Mouse (Mus musculus): ENCODE data around the gene Vmn2r54. TPM values are rescaled to one million over a fixed set of nuclear protein-coding genes. Genes with fewer than 3 reads are reported as not detected.
"Not testable (repeated sequence)": the region's sequence is repeated elsewhere in the genome, so short reads cannot be mapped to it uniquely, and the experiment has no call there.

Vmn2r54 gene
- polyA plus RNA-seq (2015; fragmentation: Nextera tagmentation; extraction: Ambion mirVana): not detected in 2 replicates

GRCm38 (mm10) chr7:12640219-12640618, at the start of gene Vmn2r54:
Gene Vmn2r54 (minus strand): TSS chr7:12640319.
- H3K4me1 ChIP-seq (replicated peaks): not testable (repeated sequence)

GRCm38 (mm10) chr7:12684903-12685302, 44.8 kb upstream of the Vmn2r54 start, which contains the start of gene Vmn2r55:
Gene Vmn2r55 (minus strand): TSS chr7:12685003.
- not testable (repeated sequence) for H3K4me3 ChIP-seq (replicated peaks); H3K36me3 ChIP-seq; H3K9me3 ChIP-seq; H3K27ac ChIP-seq; H3K4me2 ChIP-seq (replicated peaks); H3K4me1 ChIP-seq (replicated peaks); H3K9ac ChIP-seq (replicated peaks); ATAC-seq; H3K27me3 ChIP-seq
- 88% methylated on average over 3 of the region's 3 CpGs for WGBS

More at GRCm38 (mm10) chr7:12640219-12640618, at the start of gene Vmn2r54:
- H3K4me3 ChIP-seq (replicated peaks); ATAC-seq; H3K9me3 ChIP-seq; H3K4me2 ChIP-seq (replicated peaks); H3K36me3 ChIP-seq; H3K27ac ChIP-seq; H3K27me3 ChIP-seq; H3K9ac ChIP-seq (replicated peaks): not testable (repeated sequence)
- WGBS: 86% methylated on average over 3 of the region's 4 CpGs

- ATAC-seq: no peak
- Histone ChIP-seq H3K4me1 (replicated peaks) (no peaks in the 10 kb centered on the region), H3K4me2 (replicated peaks) (no peak within 1 kb of the TSS), H3K27ac (no peak within 1 kb of the TSS), H3K27me3 (no peaks in the 10 kb centered on the region), H3K4me3 (replicated peaks) (no peak within 1 kb of the TSS), H3K9ac (replicated peaks) (no peak within 1 kb of the TSS), H3K9me3 (peaks cover 23% of the 10 kb centered on the region), H3K36me3 (no peaks in the 10 kb centered on the region)
Observed at GRCm38 (mm10) chr7:12608688-12609087, 31.4 kb downstream of the Vmn2r54 start, which contains the start of gene Vmn2r53. Gene Vmn2r53 (minus strand): TSS chr7:12608788.

Other genes with a start within 250 kb of the Vmn2r54 start
- 8.0 and 10.9 TPM in 2 replicates for gene Zfp551, start 217.6 kb downstream of the Vmn2r54 start, polyA plus RNA-seq (2015; fragmentation: Nextera tagmentation; extraction: Ambion mirVana)
- gene Zfp606, start 162.0 kb downstream of the Vmn2r54 start, polyA plus RNA-seq (2015; fragmentation: Nextera tagmentation; extraction: Ambion mirVana): 61.6 and 65.9 TPM in 2 replicates
- not detected in 2 replicates for gene 2900092C05Rik, start 127.8 kb downstream of the Vmn2r54 start, polyA plus RNA-seq (2015; fragmentation: Nextera tagmentation; extraction: Ambion mirVana)
- 0.01 TPM in 1 of 2 replicates, not detected in the other for gene Vmn2r53, start 31.5 kb downstream of the Vmn2r54 start, polyA plus RNA-seq (2015; fragmentation: Nextera tagmentation; extraction: Ambion mirVana)
- gene Vmn2r55, start 44.7 kb upstream of the Vmn2r54 start, polyA plus RNA-seq (2015; fragmentation: Nextera tagmentation; extraction: Ambion mirVana): not detected in 2 replicates
- gene Vmn2r56, start 94.7 kb upstream of the Vmn2r54 start, polyA plus RNA-seq (2015; fragmentation: Nextera tagmentation; extraction: Ambion mirVana): 0.03 TPM in 1 of 2 replicates, not detected in the other
- gene Zscan18, start 163.3 kb upstream of the Vmn2r54 start, polyA plus RNA-seq (2015; fragmentation: Nextera tagmentation; extraction: Ambion mirVana): 20.8 and 21.4 TPM in 2 replicates
- 33.9 and 36.3 TPM in 2 replicates for gene Zfp329, start 178.5 kb upstream of the Vmn2r54 start, polyA plus RNA-seq (2015; fragmentation: Nextera tagmentation; extraction: Ambion mirVana)
- 31.8 and 31.9 TPM in 2 replicates for gene Zfp110, start 194.4 kb upstream of the Vmn2r54 start, polyA plus RNA-seq (2015; fragmentation: Nextera tagmentation; extraction: Ambion mirVana)
- gene Zfp128, start 240.9 kb upstream of the Vmn2r54 start, polyA plus RNA-seq (2015; fragmentation: Nextera tagmentation; extraction: Ambion mirVana): 7.4 and 7.6 TPM in 2 replicates

All from midbrain, embryonic 13.5 days (tissue).